Mouse (Mus musculus) hindbrain, embryonic 14.5 days (tissue): ENCODE results near the gene Yars. TPM values are rescaled to one million over a fixed set of nuclear protein-coding genes. Genes with fewer than 3 reads are reported as not detected.
A peak's percentile ranks its signal among the peaks of the same experiment; 100 is the strongest.

Experiments used
- ATAC-seq: fragments of 200-750 bp; cut with Nextera tagmentation; 2 replicates; pipeline ENCODE4 v1.8.0; 2017; ENCODE audit warnings: moderate number of reproducible peaks, mild to moderate bottlenecking, moderate TSS enrichment, moderate library complexity; ENCODE audit not compliant: low FRiP score
- DNase-seq: peaks from one replicate; pipeline ENCODE4 v3.0.0-alpha.2; 2015; ENCODE audit warnings: low spot score
- H3K27ac ChIP-seq: fragments of 300-500 bp; sonication (generic); 2 replicates; pipeline ENCODE4 v1.5.1; 2014; ENCODE audit warnings: mild to moderate bottlenecking, moderate library complexity
- H3K27me3 ChIP-seq: fragments of 300-500 bp; sonication (generic); 2 replicates; pipeline ENCODE4 v1.6.1; 2014; ENCODE audit warnings: mild to moderate bottlenecking, low read length, mixed read lengths; ENCODE audit not compliant: control insufficient read depth, insufficient read depth
- H3K36me3 ChIP-seq: fragments of 300-500 bp; sonication (generic); replicated peaks from 2 replicates; pipeline ENCODE4 v1.6.1; 2014; ENCODE audit not compliant: control insufficient read depth, insufficient read depth
- H3K4me1 ChIP-seq: fragments of 300-500 bp; sonication (generic); replicated peaks from 2 replicates; pipeline ENCODE4 v1.6.1; 2014; ENCODE audit warnings: antibody characterized with exemption, low read length, mixed read lengths; ENCODE audit not compliant: control insufficient read depth, insufficient read depth
- H3K4me2 ChIP-seq: fragments of 300-500 bp; sonication (generic); replicated peaks from 2 replicates; pipeline ENCODE4 v1.6.1; 2014; ENCODE audit warnings: mild to moderate bottlenecking, moderate library complexity
- H3K4me3 ChIP-seq: fragments of 300-500 bp; sonication (generic); replicated peaks from 2 replicates; pipeline ENCODE4 v1.5.1; 2014; ENCODE audit warnings: mild to moderate bottlenecking, low read length
- H3K9ac ChIP-seq: fragments of 300-500 bp; sonication (generic); 2 replicates; pipeline ENCODE4 v1.6.1; 2014
- H3K9me3 ChIP-seq: fragments of 300-500 bp; sonication (generic); 2 replicates; pipeline ENCODE4 v1.6.1; 2016; ENCODE audit warnings: low read length; ENCODE audit not compliant: control insufficient read depth
- WGBS: fragments of 180-500 bp; shearing (Covaris S2); extraction: QIAGEN DNeasy Blood & Tissue Kit; methylation state at CpG from one replicate; pipeline ENCODE4 v1.1.7; 2014; 5-methylcytosine and 5-hydroxymethylcytosine counted together
- polyA plus RNA-seq: library from polyadenylated mRNA; unstranded; fragments of >200 nt; fragmentation: Nextera tagmentation; extraction: Ambion mirVana; gene quantifications from 2 replicates; pipeline ENCODE4 v1.2.1, GENCODE M21; 2014

Yars gene
- polyA plus RNA-seq, 1 experiment from 2014 or later = 111 TPM

GRCm38 (mm10) chr4:129234488-129234887 is 44.9 kb downstream of the Yars start:
- ATAC-seq (no peak), DNase-seq (no peak)
- Histone ChIP-seq H3K36me3 (no peaks in the 10 kb centered on the region), H3K9me3 (no peaks in the 10 kb centered on the region), H3K4me2 (no peak overlapping the region), H3K27me3 (no peaks in the 10 kb centered on the region), H3K4me3 (no peak overlapping the region), H3K9ac (no peak overlapping the region), H3K4me1 (peaks cover 20% of the 10 kb centered on the region), H3K27ac (no peak overlapping the region)
- 87% methylated on average over 7 of the region's 7 CpGs for WGBS

- Histone ChIP-seq H3K9me3 (no peaks in the 10 kb centered on the region), H3K9ac (no peak overlapping the region), H3K4me3 (no peak overlapping the region), H3K4me1 (peaks cover 23% of the 10 kb centered on the region), H3K4me2 (no peak overlapping the region), H3K27ac (no peak overlapping the region), H3K36me3 (no peaks in the 10 kb centered on the region), H3K27me3 (no peaks in the 10 kb centered on the region)
- no peak for DNase-seq
- WGBS = 89% methylated on average over 3 of the region's 3 CpGs
- ATAC-seq = no peak
Measured at GRCm38 (mm10) chr4:129235147-129235546, 45.6 kb downstream of the Yars start.

- Histone ChIP-seq H3K4me2 (no peak overlapping the region), H3K27me3 (no peaks in the 10 kb centered on the region), H3K27ac (no peak overlapping the region), H3K4me3 (no peak overlapping the region), H3K9me3 (no peaks in the 10 kb centered on the region), H3K9ac (no peak overlapping the region), H3K4me1 (peaks cover 23% of the 10 kb centered on the region), H3K36me3 (no peaks in the 10 kb centered on the region)
- 84% methylated on average over 8 of the region's 8 CpGs for WGBS
- DNase-seq (no peak), ATAC-seq (no peak)
Measured at GRCm38 (mm10) chr4:129236236-129236813, 46.8 kb downstream of the Yars start.

- DNase-seq (no peak), ATAC-seq (no peak)
- no peaks in the 10 kb centered on the region for H3K36me3 ChIP-seq
- peak overlapping the region; percentile 70 for H3K4me3 ChIP-seq
- H3K4me1 ChIP-seq = peaks cover 31% of the 10 kb centered on the region
- H3K27ac ChIP-seq = no peak overlapping the region
- 6% methylated on average over 21 of the region's 21 CpGs for WGBS
- H3K9me3 ChIP-seq = no peaks in the 10 kb centered on the region
- peak overlapping the region; percentile 80 for H3K9ac ChIP-seq
- no peaks in the 10 kb centered on the region for H3K27me3 ChIP-seq
- peak overlapping the region; percentile 76 for H3K4me2 ChIP-seq
Measured at GRCm38 (mm10) chr4:129237843-129238441, 48.4 kb downstream of the Yars start.

DNA sequence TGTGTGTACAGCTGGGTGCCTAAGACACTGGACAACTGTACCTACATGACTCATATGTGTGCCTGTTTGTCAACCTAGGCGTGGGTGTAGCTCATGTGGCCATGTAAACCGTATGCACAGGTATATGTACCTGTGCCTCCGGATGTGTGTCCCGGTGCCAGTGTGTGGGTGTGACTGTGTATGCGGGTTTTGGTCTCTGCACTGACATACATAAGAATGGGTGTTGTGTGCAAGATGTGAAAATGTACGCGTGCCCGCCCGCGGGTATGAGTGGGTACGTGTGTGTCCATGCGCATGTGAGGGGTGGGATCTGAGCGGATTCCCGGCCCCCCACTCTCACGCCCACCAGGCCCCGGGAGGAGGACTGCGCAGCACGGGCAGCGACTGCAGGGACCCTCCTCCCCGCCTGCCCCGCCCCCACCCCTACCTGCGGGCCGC is 49.0 kb downstream of the Yars start:
- peak overlapping the region; percentile 48; the same call in 1 of the 2 replicates for H3K27ac ChIP-seq
- H3K27me3 ChIP-seq = no peaks in the 10 kb centered on the region
- H3K4me3 ChIP-seq = peak overlapping the region; percentile 70
- no peaks in the 10 kb centered on the region for H3K9me3 ChIP-seq
- ATAC-seq (peak; percentile 63), DNase-seq (no peak)
- WGBS = under 1% methylated on average over 23 of the region's 23 CpGs
- H3K4me1 ChIP-seq = peaks cover 31% of the 10 kb centered on the region
- peak overlapping the region; percentile 80 for H3K9ac ChIP-seq
- H3K36me3 ChIP-seq = no peaks in the 10 kb centered on the region
- peak overlapping the region; percentile 76 for H3K4me2 ChIP-seq

DNA sequence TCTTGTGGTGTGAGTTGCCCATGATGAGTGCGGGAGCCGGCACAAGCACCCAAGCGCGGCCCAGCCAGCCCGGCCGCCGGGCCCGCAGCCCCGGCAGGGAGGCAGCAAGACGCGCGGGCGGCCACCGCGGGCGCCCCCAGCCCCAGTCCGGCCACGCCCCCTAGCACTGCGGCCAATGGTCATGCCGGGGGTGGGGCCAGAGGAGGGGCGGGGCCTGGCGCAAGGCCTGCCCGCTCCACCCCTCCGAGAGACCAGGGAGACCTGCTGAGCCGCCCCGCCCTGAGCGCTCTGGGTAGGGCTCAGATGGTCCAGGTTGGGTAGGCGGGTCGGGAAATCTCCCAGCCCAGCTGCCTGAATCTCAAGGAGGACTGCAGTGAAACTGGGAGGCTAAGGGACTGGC is 49.5 kb downstream of the Yars start:
- Histone ChIP-seq H3K27ac (peak overlapping the region; percentile 48; the same call in 1 of the 2 replicates), H3K4me3 (peak overlapping the region; percentile 70), H3K4me1 (peaks cover 31% of the 10 kb centered on the region), H3K9me3 (no peaks in the 10 kb centered on the region), H3K36me3 (no peaks in the 10 kb centered on the region), H3K9ac (peak overlapping the region; percentile 80), H3K4me2 (peak overlapping the region; percentile 76), H3K27me3 (no peaks in the 10 kb centered on the region)
- WGBS = under 1% methylated on average over 27 of the region's 29 CpGs
- DNase-seq (peak; percentile 73), ATAC-seq (peak; percentile 85)

- DNase-seq = no peak
Measured at GRCm38 (mm10) chr4:129241898-129242297, 52.3 kb downstream of the Yars start.

GRCm38 (mm10) chr4:129242327-129242726 is 52.8 kb downstream of the Yars start:
- no peak for DNase-seq
- no peak for ATAC-seq
- Histone ChIP-seq H3K9ac (no peak overlapping the region), H3K4me3 (no peak overlapping the region), H3K4me2 (no peak overlapping the region), H3K4me1 (peaks cover 22% of the 10 kb centered on the region), H3K36me3 (no peaks in the 10 kb centered on the region), H3K27me3 (peaks cover 11% of the 10 kb centered on the region), H3K9me3 (no peaks in the 10 kb centered on the region), H3K27ac (peak overlapping the region; percentile 32; the same call in 1 of the 2 replicates)
- 27% methylated on average over 4 of the region's 4 CpGs for WGBS

More at GRCm38 (mm10) chr4:129241898-129242297, 52.3 kb downstream of the Yars start:
- no peaks in the 10 kb centered on the region for H3K36me3 ChIP-seq
- H3K9ac ChIP-seq = no peak overlapping the region
- WGBS = 16% methylated on average over 7 of the region's 7 CpGs
- H3K4me3 ChIP-seq = no peak overlapping the region
- H3K4me1 ChIP-seq = peaks cover 26% of the 10 kb centered on the region
- H3K27ac ChIP-seq = no peak overlapping the region
- no peaks in the 10 kb centered on the region for H3K9me3 ChIP-seq
- H3K27me3 ChIP-seq = peaks cover 7% of the 10 kb centered on the region
- H3K4me2 ChIP-seq = no peak overlapping the region
- no peak for ATAC-seq

DNA sequence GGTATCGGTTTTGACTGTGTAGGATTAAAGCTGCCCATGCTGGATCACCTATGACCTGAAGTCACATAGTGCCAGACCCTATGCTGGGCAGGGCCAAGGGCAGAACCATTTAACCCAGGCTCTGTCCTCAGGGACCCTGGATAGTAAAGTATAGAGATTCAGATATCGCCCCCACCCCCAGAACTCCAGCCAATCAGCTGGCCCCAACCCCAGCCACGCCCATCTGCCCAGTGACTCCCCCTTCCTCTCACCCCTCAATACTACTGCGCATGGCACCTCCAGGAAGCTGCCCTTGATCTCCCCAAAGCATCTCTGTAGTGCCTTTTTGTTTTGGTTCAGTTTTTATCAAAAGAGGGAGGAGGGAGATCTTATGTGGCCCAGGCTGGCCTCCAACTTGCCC is 53.2 kb downstream of the Yars start:
- no peak overlapping the region for H3K9ac ChIP-seq
- WGBS = 15% methylated on average over 4 of the region's 4 CpGs
- H3K9me3 ChIP-seq = no peaks in the 10 kb centered on the region
- H3K27ac ChIP-seq = peak overlapping the region; percentile 32; the same call in 1 of the 2 replicates
- DNase-seq (no peak), ATAC-seq (no peak)
- H3K27me3 ChIP-seq = peaks cover 16% of the 10 kb centered on the region
- H3K36me3 ChIP-seq = no peaks in the 10 kb centered on the region
- H3K4me3 ChIP-seq = no peak overlapping the region
- peaks cover 18% of the 10 kb centered on the region; the same call in 1 of the 2 replicates for H3K4me1 ChIP-seq
- no peak overlapping the region for H3K4me2 ChIP-seq
